Mouse (Mus musculus) R1 (cell line): ENCODE data around the gene Sestd1.

Source experiments
- DNase-seq: peaks from one replicate; pipeline ENCODE4 v3.0.0-alpha.2; 2018; ENCODE audit warnings: low read depth, low spot score

The Sestd1 gene

GRCm38 (mm10) chr2:77270781-77271180 lies 9.6 kb downstream of the Sestd1 start:
- no peak for DNase-seq

- DNase-seq, result no peak
These were observed 10.3 kb downstream of the Sestd1 start for GRCm38 (mm10) chr2:77270136-77270535.

- DNase-seq, result peak; percentile 21
These were observed 11.7 kb downstream of the Sestd1 start for GRCm38 (mm10) chr2:77268612-77269239.

GRCm38 (mm10) chr2:77266931-77267330 lies 13.5 kb downstream of the Sestd1 start:
- no peak for DNase-seq

- DNase-seq, result no peak
These were observed 14.4 kb downstream of the Sestd1 start for GRCm38 (mm10) chr2:77266011-77266410.

GRCm38 (mm10) chr2:77265301-77265700 lies 15.1 kb downstream of the Sestd1 start:
- DNase-seq, result no peak

- no peak for DNase-seq
These were observed 15.8 kb downstream of the Sestd1 start for GRCm38 (mm10) chr2:77264550-77264949.

GRCm38 (mm10) chr2:77263477-77264435 lies 16.6 kb downstream of the Sestd1 start:
- DNase-seq, result no peak

- no peak for DNase-seq
These were observed 20.3 kb downstream of the Sestd1 start for GRCm38 (mm10) chr2:77260134-77260533.

- no peak for DNase-seq
These were observed 27.2 kb downstream of the Sestd1 start for GRCm38 (mm10) chr2:77253227-77253626.

GRCm38 (mm10) chr2:77251736-77252135 lies 28.7 kb downstream of the Sestd1 start:
- DNase-seq, result no peak

- DNase-seq, result peak; percentile 65
These were observed 30.4 kb downstream of the Sestd1 start for GRCm38 (mm10) chr2:77249771-77250681.

- no peak for DNase-seq
These were observed 32.0 kb downstream of the Sestd1 start for GRCm38 (mm10) chr2:77248416-77248815.

GRCm38 (mm10) chr2:77247200-77247830 lies 33.1 kb downstream of the Sestd1 start:
- no peak for DNase-seq

GRCm38 (mm10) chr2:77245806-77246205 lies 34.6 kb downstream of the Sestd1 start:
- DNase-seq, result no peak

- DNase-seq, result no peak
These were observed 38.1 kb downstream of the Sestd1 start for GRCm38 (mm10) chr2:77242248-77242647.

GRCm38 (mm10) chr2:77238607-77239006 lies 41.8 kb downstream of the Sestd1 start:
- no peak for DNase-seq

- no peak for DNase-seq
These were observed 42.3 kb downstream of the Sestd1 start for GRCm38 (mm10) chr2:77238046-77238445.

- no peak for DNase-seq
These were observed 43.5 kb downstream of the Sestd1 start for GRCm38 (mm10) chr2:77236860-77237259.

- no peak for DNase-seq
These were observed 44.5 kb downstream of the Sestd1 start for GRCm38 (mm10) chr2:77235896-77236295.

GRCm38 (mm10) chr2:77232604-77233003 lies 47.8 kb downstream of the Sestd1 start:
- DNase-seq, result peak; percentile 13
